Mouse (Mus musculus) large intestine, adult 2 months (tissue): ENCODE data around the gene Sdr39u1. TPM values are rescaled to one million over a fixed set of nuclear protein-coding genes. Genes with fewer than 3 reads are reported as not detected.

ENCODE experiments used
- DNase-seq: peaks from one replicate; pipeline ENCODE4 v3.0.0-alpha.2; 2012; ENCODE audit warnings: low read depth, low spot score
- WGBS: fragments of 180-500 bp; shearing (Covaris S2); methylation state at CpG from one replicate; pipeline ENCODE4 v1.1.7; 2018; 5-methylcytosine and 5-hydroxymethylcytosine counted together
- polyA plus RNA-seq: library from polyadenylated mRNA; depleted of rRNA; stranded (reverse); fragments of >200 nt; gene quantifications from 2 replicates; pipeline ENCODE4 v1.2.3, GENCODE M21; 2012; rRNA removed

The Sdr39u1 gene
- 56.0 and 60.7 TPM in 2 replicates for polyA plus RNA-seq

GRCm38 (mm10) chr14:55899701-55900413 is at the start of gene Sdr39u1:
Gene Sdr39u1, minus strand, starts transcription at chr14:55900293.
- DNase-seq: no peak
- WGBS: under 1% methylated on average over 39 of the region's 39 CpGs

- 39% methylated on average over 2 of the region's 2 CpGs for WGBS
- no peak for DNase-seq
Observed at GRCm38 (mm10) chr14:55946269-55946969, 46.3 kb upstream of the Sdr39u1 start.

- DNase-seq: no peak
- WGBS: 51% methylated on average over 4 of the region's 4 CpGs
Observed at GRCm38 (mm10) chr14:55944575-55944974, 44.5 kb upstream of the Sdr39u1 start, which contains the start of gene Cma1. Gene Cma1, minus strand, starts transcription at chr14:55944675.

- DNase-seq: no peak
- WGBS: 76% methylated on average over 11 of the region's 11 CpGs
Observed at GRCm38 (mm10) chr14:55943601-55944000, 43.5 kb upstream of the Sdr39u1 start.

GRCm38 (mm10) chr14:55940070-55940800 is 40.1 kb upstream of the Sdr39u1 start:
- WGBS: 34% methylated on average over 7 of the region's 7 CpGs
- no peak for DNase-seq

GRCm38 (mm10) chr14:55933586-55933985 is 33.5 kb upstream of the Sdr39u1 start:
- no peak for DNase-seq
- WGBS: 17% methylated on average over 7 of the region's 7 CpGs

GRCm38 (mm10) chr14:55929263-55929997 is 29.3 kb upstream of the Sdr39u1 start:
- DNase-seq: no peak
- 45% methylated on average over 12 of the region's 12 CpGs for WGBS

- WGBS: 86% methylated on average over 4 of the region's 4 CpGs
- no peak for DNase-seq
Observed at GRCm38 (mm10) chr14:55926847-55927246, 26.8 kb upstream of the Sdr39u1 start.

GRCm38 (mm10) chr14:55922475-55923232 is 22.6 kb upstream of the Sdr39u1 start:
- 24% methylated on average over 7 of the region's 7 CpGs for WGBS
- DNase-seq: no peak

GRCm38 (mm10) chr14:55918240-55919082 is 18.4 kb upstream of the Sdr39u1 start:
- DNase-seq: peak; percentile 72
- WGBS: 12% methylated on average over 14 of the region's 14 CpGs

GRCm38 (mm10) chr14:55913406-55913805 is 13.3 kb upstream of the Sdr39u1 start:
- no peak for DNase-seq
- 43% methylated on average over 4 of the region's 4 CpGs for WGBS

- WGBS: 8% methylated on average over 1 of the region's 1 CpGs
- DNase-seq: no peak
Observed at GRCm38 (mm10) chr14:55905518-55905917, 5.4 kb upstream of the Sdr39u1 start.

GRCm38 (mm10) chr14:55900414-55900755 is 292 bp upstream of the Sdr39u1 start:
- 7% methylated on average over 12 of the region's 12 CpGs for WGBS

GRCm38 (mm10) chr14:55898947-55899346 is 1.1 kb downstream of the Sdr39u1 start:
- no peak for DNase-seq
- WGBS: 87% methylated on average over 7 of the region's 7 CpGs

More at GRCm38 (mm10) chr14:55900414-55900755, 292 bp upstream of the Sdr39u1 start:
- DNase-seq: no peak

- DNase-seq: no peak
Observed at GRCm38 (mm10) chr14:55897671-55898070, 2.4 kb downstream of the Sdr39u1 start.

GRCm38 (mm10) chr14:55886571-55887382 is 13.3 kb downstream of the Sdr39u1 start:
- no peak for DNase-seq
- 78% methylated on average over 24 of the region's 24 CpGs for WGBS

More at GRCm38 (mm10) chr14:55897671-55898070, 2.4 kb downstream of the Sdr39u1 start:
- 89% methylated on average over 12 of the region's 12 CpGs for WGBS

- peak; percentile 59 for DNase-seq
- WGBS: under 1% methylated on average over 16 of the region's 16 CpGs
Observed at GRCm38 (mm10) chr14:55885791-55886271, 14.3 kb downstream of the Sdr39u1 start.
